Mouse (Mus musculus): ENCODE data around the gene Fam181b. TPM values are rescaled to one million over a fixed set of nuclear protein-coding genes. Genes with fewer than 3 reads are reported as not detected.

Fam181b gene
- polyA plus RNA-seq (2012; rRNA removed): 18.5 and 21.8 TPM in 2 replicates

GRCm38 (mm10) chr7:93079785-93080730 lies at the start of gene Fam181b:
Gene Fam181b (plus strand): TSS chr7:93079865.
- no peak for TF ChIP-seq CTCF (IDR thresholded peaks at IDR 0.05; ENCODE audit: extremely low read depth, insufficient read depth, low read length)
- peak; percentile 81 for TF ChIP-seq POLR2A (IDR thresholded peaks at IDR 0.05; ENCODE audit: extremely low read depth, insufficient read depth, low read length)
- Histone ChIP-seq H3K27ac (ENCODE audit: insufficient read depth, low read length) (peak within 1 kb of the TSS; percentile 69), H3K4me3 (ENCODE audit: insufficient read depth, low read length) (peak within 1 kb of the TSS; percentile 45), H3K4me1 (ENCODE audit: control insufficient read depth, insufficient read depth, low read length) (no peaks in the 10 kb centered on the region)

- TF ChIP-seq POLR2A (IDR thresholded peaks at IDR 0.05; ENCODE audit: extremely low read depth, insufficient read depth, low read length) (no peak), CTCF (IDR thresholded peaks at IDR 0.05; ENCODE audit: extremely low read depth, insufficient read depth, low read length) (no peak)
- H3K4me1 ChIP-seq (ENCODE audit: control insufficient read depth, insufficient read depth, low read length): no peaks in the 10 kb centered on the region; the same call in 1 of the 2 replicates
- H3K4me3 ChIP-seq (ENCODE audit: insufficient read depth, low read length): no peak overlapping the region
- H3K27ac ChIP-seq (ENCODE audit: insufficient read depth, low read length): peak overlapping the region; percentile 77
Observed at GRCm38 (mm10) chr7:93037763-93038471, 41.7 kb upstream of the Fam181b start.

- TF ChIP-seq CTCF (IDR thresholded peaks at IDR 0.05; ENCODE audit: extremely low read depth, insufficient read depth, low read length) (no peak), POLR2A (IDR thresholded peaks at IDR 0.05; ENCODE audit: extremely low read depth, insufficient read depth, low read length) (no peak)
- no peak overlapping the region for H3K4me3 ChIP-seq (ENCODE audit: insufficient read depth, low read length)
- H3K4me1 ChIP-seq (ENCODE audit: control insufficient read depth, insufficient read depth, low read length): no peaks in the 10 kb centered on the region; the same call in 1 of the 2 replicates
- 0 out of 2 replicates have a peak overlapping the region, but pooled peaks have one; percentile 37 for H3K27ac ChIP-seq (ENCODE audit: insufficient read depth, low read length)
Observed at GRCm38 (mm10) chr7:93038472-93038828, 41.2 kb upstream of the Fam181b start.

GRCm38 (mm10) chr7:93039542-93039941 lies 40.1 kb upstream of the Fam181b start:
- no peak for TF ChIP-seq POLR2A (IDR thresholded peaks at IDR 0.05; ENCODE audit: extremely low read depth, insufficient read depth, low read length)
- no peak for TF ChIP-seq CTCF (IDR thresholded peaks at IDR 0.05; ENCODE audit: extremely low read depth, insufficient read depth, low read length)
- no peaks in the 10 kb centered on the region; the same call in 1 of the 2 replicates for H3K4me1 ChIP-seq (ENCODE audit: control insufficient read depth, insufficient read depth, low read length)
- H3K27ac ChIP-seq (ENCODE audit: insufficient read depth, low read length): no peak overlapping the region
- no peak overlapping the region for H3K4me3 ChIP-seq (ENCODE audit: insufficient read depth, low read length)

- no peak for TF ChIP-seq POLR2A (IDR thresholded peaks at IDR 0.05; ENCODE audit: extremely low read depth, insufficient read depth, low read length)
- no peak overlapping the region for H3K27ac ChIP-seq (ENCODE audit: insufficient read depth, low read length)
- no peak overlapping the region for H3K4me3 ChIP-seq (ENCODE audit: insufficient read depth, low read length)
- no peaks in the 10 kb centered on the region for H3K4me1 ChIP-seq (ENCODE audit: control insufficient read depth, insufficient read depth, low read length)
Observed at GRCm38 (mm10) chr7:93044359-93044758, 35.3 kb upstream of the Fam181b start.

GRCm38 (mm10) chr7:93044788-93045187 lies 34.9 kb upstream of the Fam181b start:
- no peak overlapping the region for H3K27ac ChIP-seq (ENCODE audit: insufficient read depth, low read length)
- H3K4me3 ChIP-seq (ENCODE audit: insufficient read depth, low read length): no peak overlapping the region
- no peaks in the 10 kb centered on the region for H3K4me1 ChIP-seq (ENCODE audit: control insufficient read depth, insufficient read depth, low read length)
- TF ChIP-seq CTCF (IDR thresholded peaks at IDR 0.05; ENCODE audit: extremely low read depth, insufficient read depth, low read length): no peak
- no peak for TF ChIP-seq POLR2A (IDR thresholded peaks at IDR 0.05; ENCODE audit: extremely low read depth, insufficient read depth, low read length)

GRCm38 (mm10) chr7:93060831-93061230 lies 18.8 kb upstream of the Fam181b start:
- no peak overlapping the region for H3K27ac ChIP-seq (ENCODE audit: insufficient read depth, low read length)

GRCm38 (mm10) chr7:93061747-93062146 lies 17.9 kb upstream of the Fam181b start:
- H3K4me1 ChIP-seq (ENCODE audit: control insufficient read depth, insufficient read depth, low read length): no peaks in the 10 kb centered on the region
- no peak for TF ChIP-seq CTCF (IDR thresholded peaks at IDR 0.05; ENCODE audit: extremely low read depth, insufficient read depth, low read length)
- no peak for TF ChIP-seq POLR2A (IDR thresholded peaks at IDR 0.05; ENCODE audit: extremely low read depth, insufficient read depth, low read length)
- no peak overlapping the region for H3K27ac ChIP-seq (ENCODE audit: insufficient read depth, low read length)
- no peak overlapping the region for H3K4me3 ChIP-seq (ENCODE audit: insufficient read depth, low read length)

More at GRCm38 (mm10) chr7:93060831-93061230, 18.8 kb upstream of the Fam181b start:
- no peaks in the 10 kb centered on the region for H3K4me1 ChIP-seq (ENCODE audit: control insufficient read depth, insufficient read depth, low read length)
- no peak overlapping the region for H3K4me3 ChIP-seq (ENCODE audit: insufficient read depth, low read length)
- TF ChIP-seq POLR2A (IDR thresholded peaks at IDR 0.05; ENCODE audit: extremely low read depth, insufficient read depth, low read length) (no peak), CTCF (IDR thresholded peaks at IDR 0.05; ENCODE audit: extremely low read depth, insufficient read depth, low read length) (no peak)

GRCm38 (mm10) chr7:93062189-93062588 lies 17.5 kb upstream of the Fam181b start:
- no peak for TF ChIP-seq POLR2A (IDR thresholded peaks at IDR 0.05; ENCODE audit: extremely low read depth, insufficient read depth, low read length)
- TF ChIP-seq CTCF (IDR thresholded peaks at IDR 0.05; ENCODE audit: extremely low read depth, insufficient read depth, low read length): no peak
- H3K4me3 ChIP-seq (ENCODE audit: insufficient read depth, low read length): no peak overlapping the region
- no peak overlapping the region for H3K27ac ChIP-seq (ENCODE audit: insufficient read depth, low read length)
- no peaks in the 10 kb centered on the region for H3K4me1 ChIP-seq (ENCODE audit: control insufficient read depth, insufficient read depth, low read length)
